Mouse (Mus musculus) MEL (cell line): Measurements from ENCODE around the gene Eif5b. TPM values are rescaled to one million over a fixed set of nuclear protein-coding genes. Genes with fewer than 3 reads are reported as not detected.
A peak's percentile ranks its signal among the peaks of the same experiment; 100 is the strongest.

ENCODE experiments used
- DNase-seq: peaks from one replicate; pipeline ENCODE4 v3.0.0; 2011; ENCODE audit warnings: low read depth, low spot score
- H3K27ac ChIP-seq: 2 replicates; pipeline ENCODE4 v1.5.1; 2012; ENCODE audit warnings: low read depth, mild to moderate bottlenecking, control low read depth, low read length, moderate library complexity; ENCODE audit not compliant: control insufficient read depth
- H3K27me3 ChIP-seq, 2 experiments: fragments of 150-350 bp in 1 of 2; sonication (generic) in 1 of 2; 2 replicates each; pipeline ENCODE4 v1.6.1; 2012; ENCODE audit warnings: low read length in 2 of 2, mild to moderate bottlenecking in 2 of 2, improper control_type of control experiment in 1 of 2, moderate library complexity in 1 of 2; ENCODE audit not compliant: insufficient read depth in 2 of 2, control insufficient read depth in 1 of 2
- H3K36me3 ChIP-seq, 2 experiments: 2 replicates each; pipeline ENCODE4 v1.6.1; 2012 to 2014; ENCODE audit warnings: low read length in 2 of 2, improper control_type of control experiment in 1 of 2, inconsistent platforms in 1 of 2, mild to moderate bottlenecking in 1 of 2; ENCODE audit not compliant: insufficient read depth in 2 of 2, control insufficient read depth in 1 of 2
- H3K4me1 ChIP-seq, 2 experiments: fragments of 150-350 bp in 1 of 2; sonication (generic) in 1 of 2; 2 replicates each; pipeline ENCODE4 v1.6.1; 2012; ENCODE audit warnings: low read length in 2 of 2, improper control_type of control experiment in 1 of 2, mild to moderate bottlenecking in 1 of 2; ENCODE audit not compliant: insufficient read depth in 2 of 2, control insufficient read depth in 1 of 2
- H3K4me3 ChIP-seq, 2 experiments: fragments of 150-350 bp in 1 of 2; sonication (generic) in 1 of 2; 2 replicates each; pipeline ENCODE4 v1.5.1; 2012; ENCODE audit warnings: low read depth in 2 of 2, low read length in 2 of 2, mild to moderate bottlenecking in 2 of 2, moderate library complexity in 2 of 2, control low read depth in 1 of 2, improper control_type of control experiment in 1 of 2; ENCODE audit not compliant: control insufficient read depth in 1 of 2, insufficient read depth in 1 of 2
- H3K79me2 ChIP-seq: 2 replicates; pipeline ENCODE4 v1.6.1; 2012; ENCODE audit warnings: mild to moderate bottlenecking, low read length, moderate library complexity; ENCODE audit not compliant: control insufficient read depth, poor library complexity, insufficient read depth
- H3K9ac ChIP-seq: 2 replicates; pipeline ENCODE4 v1.6.1; 2012; ENCODE audit warnings: low read depth, mild to moderate bottlenecking, control low read depth, low read length, moderate library complexity; ENCODE audit not compliant: control insufficient read depth, poor library complexity, severe bottlenecking
- H3K9me3 ChIP-seq: fragments of 150-350 bp; sonication (generic); replicated peaks from 2 replicates; pipeline ENCODE4 v1.6.1; 2012; ENCODE audit warnings: mild to moderate bottlenecking, low read length, improper control_type of control experiment, moderate library complexity; ENCODE audit not compliant: insufficient read depth
- BHLHE40 ChIP-seq: IDR thresholded peaks from 2 replicates; pipeline ENCODE4 v1.6.1; 2012; ENCODE audit warnings: low read depth, mild to moderate bottlenecking, inconsistent platforms, low read length, improper control_type of control experiment, borderline replicate concordance
- CHD1 ChIP-seq: IDR thresholded peaks from 2 replicates; pipeline ENCODE4 v1.6.1; 2012; ENCODE audit warnings: low read depth, mild to moderate bottlenecking, inconsistent platforms, low read length, improper control_type of control experiment
- CHD2 ChIP-seq: IDR thresholded peaks from 2 replicates; pipeline ENCODE4 v1.6.1; 2011; ENCODE audit warnings: low read length, improper control_type of control experiment
- CTCF ChIP-seq, 3 experiments: IDR thresholded peaks in 2 of 3; conservative IDR thresholded peaks in 1 of 3; 2 replicates each; pipeline ENCODE4 v1.5.1; 2011 to 2012; ENCODE audit warnings: low read length in 3 of 3, low read depth in 2 of 3, mild to moderate bottlenecking in 2 of 3, improper control_type of control experiment in 1 of 3, inconsistent platforms in 1 of 3, mixed read lengths in 1 of 3, moderate library complexity in 1 of 3; ENCODE audit not compliant: control insufficient read depth in 1 of 3, insufficient read depth in 1 of 3, poor library complexity in 1 of 3, severe bottlenecking in 1 of 3
- E2F4 ChIP-seq: IDR thresholded peaks from 2 replicates; pipeline ENCODE4 v1.6.1; 2011; ENCODE audit warnings: low read depth, low read length, improper control_type of control experiment, borderline replicate concordance
- ELF1 ChIP-seq: IDR thresholded peaks from 2 replicates; pipeline ENCODE4 v1.6.1; 2014; ENCODE audit warnings: low read depth, mild to moderate bottlenecking, inconsistent platforms, low read length, improper control_type of control experiment, moderate library complexity
- EP300 ChIP-seq, 2 experiments: IDR thresholded peaks; 2 replicates each; pipeline ENCODE4 v1.6.1; 2011; ENCODE audit warnings: improper control_type of control experiment in 2 of 2, low read length in 2 of 2, low read depth in 1 of 2, mild to moderate bottlenecking in 1 of 2
- ETS1 ChIP-seq: IDR thresholded peaks from 2 replicates; pipeline ENCODE4 v1.6.1; 2012; ENCODE audit warnings: low read depth, mild to moderate bottlenecking, inconsistent platforms, low read length, improper control_type of control experiment, moderate library complexity
- GABPA ChIP-seq: IDR thresholded peaks from 2 replicates; pipeline ENCODE4 v1.6.1; 2012; ENCODE audit warnings: low read depth, mild to moderate bottlenecking, inconsistent platforms, low read length, improper control_type of control experiment, moderate library complexity
- GATA1 ChIP-seq: IDR thresholded peaks from 2 replicates; pipeline ENCODE4 v1.6.1; 2011; ENCODE audit warnings: low read depth, low read length, improper control_type of control experiment
- HCFC1 ChIP-seq: IDR thresholded peaks from 2 replicates; pipeline ENCODE4 v1.6.1; 2012; ENCODE audit warnings: low read depth, mild to moderate bottlenecking, inconsistent platforms, low read length, improper control_type of control experiment, moderate library complexity
- JUND ChIP-seq: IDR thresholded peaks from 2 replicates; pipeline ENCODE4 v1.6.1; 2011; ENCODE audit warnings: low read depth, mild to moderate bottlenecking, improper control_type of control experiment, low read length
- KAT2A ChIP-seq: conservative IDR thresholded peaks from 2 replicates; pipeline ENCODE4 v1.6.1; 2012; ENCODE audit warnings: low read depth, low read length, improper control_type of control experiment, inconsistent platforms
- MAFK ChIP-seq: IDR thresholded peaks from 2 replicates; pipeline ENCODE4 v1.6.1; 2011; ENCODE audit warnings: low read depth, mild to moderate bottlenecking, low read length, improper control_type of control experiment, borderline replicate concordance
- MAX ChIP-seq: IDR thresholded peaks from 2 replicates; pipeline ENCODE4 v1.6.1; 2011; ENCODE audit warnings: low read length, improper control_type of control experiment
- MAZ ChIP-seq: IDR thresholded peaks from 2 replicates; pipeline ENCODE4 v1.6.1; 2012; ENCODE audit warnings: low read depth, mild to moderate bottlenecking, inconsistent platforms, low read length, improper control_type of control experiment
- MEF2A ChIP-seq: IDR thresholded peaks from 2 replicates; pipeline ENCODE4 v1.6.1; 2014; ENCODE audit warnings: low read depth, mild to moderate bottlenecking, inconsistent platforms, low read length, improper control_type of control experiment; ENCODE audit not compliant: poor library complexity, insufficient replicate concordance, severe bottlenecking; ENCODE audit errors: extremely low read depth
- MXI1 ChIP-seq: IDR thresholded peaks from 2 replicates; pipeline ENCODE4 v1.6.1; 2011; ENCODE audit warnings: mild to moderate bottlenecking, low read depth, low read length, improper control_type of control experiment
- MYC ChIP-seq: IDR thresholded peaks from 2 replicates; pipeline ENCODE4 v1.6.1; 2011; ENCODE audit warnings: low read depth, mild to moderate bottlenecking, low read length, improper control_type of control experiment, moderate library complexity
- NELFE ChIP-seq: IDR thresholded peaks from 2 replicates; pipeline ENCODE4 v1.6.1; 2011; ENCODE audit warnings: low read depth, low read length, improper control_type of control experiment
- NRF1 ChIP-seq: IDR thresholded peaks from 2 replicates; pipeline ENCODE4 v1.6.1; 2014; ENCODE audit warnings: low read depth, mild to moderate bottlenecking, inconsistent platforms, low read length, improper control_type of control experiment, moderate library complexity; ENCODE audit not compliant: poor library complexity, insufficient read depth, severe bottlenecking
- POLR2A ChIP-seq, 2 experiments: IDR thresholded peaks; 2 replicates each; pipeline ENCODE4 v1.6.1; 2011 to 2012; ENCODE audit warnings: low read length in 2 of 2, mild to moderate bottlenecking in 2 of 2, control low read depth in 1 of 2, improper control_type of control experiment in 1 of 2, low read depth in 1 of 2, moderate library complexity in 1 of 2; ENCODE audit not compliant: control insufficient read depth in 1 of 2, insufficient read depth in 1 of 2, poor library complexity in 1 of 2
- POLR2AphosphoS2 ChIP-seq: IDR thresholded peaks from 2 replicates; pipeline ENCODE4 v1.6.1; 2011; ENCODE audit warnings: low read length, improper control_type of control experiment
- POLR2AphosphoS5 ChIP-seq: IDR thresholded peaks from 2 replicates; pipeline ENCODE4 v1.6.1; 2012; ENCODE audit warnings: low read depth, borderline replicate concordance, mild to moderate bottlenecking, inconsistent platforms, low read length, moderate library complexity, mixed read lengths
- RAD21 ChIP-seq: IDR thresholded peaks from 2 replicates; pipeline ENCODE4 v1.6.1; 2011; ENCODE audit warnings: mild to moderate bottlenecking, low read depth, low read length, improper control_type of control experiment
- RCOR1 ChIP-seq: IDR thresholded peaks from 2 replicates; pipeline ENCODE4 v1.6.1; 2012; ENCODE audit warnings: low read depth, mild to moderate bottlenecking, inconsistent platforms, low read length, improper control_type of control experiment
- SIN3A ChIP-seq: IDR thresholded peaks from 2 replicates; pipeline ENCODE4 v1.6.1; 2012; ENCODE audit warnings: low read length, improper control_type of control experiment, inconsistent platforms
- SMC3 ChIP-seq: IDR thresholded peaks from 2 replicates; pipeline ENCODE4 v1.6.1; 2011; ENCODE audit warnings: low read depth, low read length, improper control_type of control experiment
- TAL1 ChIP-seq: IDR thresholded peaks from 2 replicates; pipeline ENCODE4 v1.6.1; 2012; ENCODE audit warnings: mild to moderate bottlenecking, inconsistent platforms, low read length, moderate library complexity, mixed read lengths
- TBP ChIP-seq: IDR thresholded peaks from 2 replicates; pipeline ENCODE4 v1.8.0; 2011; ENCODE audit warnings: low read depth, low read length, improper control_type of control experiment
- TCF12 ChIP-seq: IDR thresholded peaks from 2 replicates; pipeline ENCODE4 v1.6.1; 2014; ENCODE audit warnings: low read depth, mild to moderate bottlenecking, inconsistent platforms, low read length, improper control_type of control experiment, moderate library complexity
- UBTF ChIP-seq: IDR thresholded peaks from 2 replicates; pipeline ENCODE4 v1.6.1; 2012; ENCODE audit warnings: low read depth, mild to moderate bottlenecking, inconsistent platforms, low read length, improper control_type of control experiment, moderate library complexity, borderline replicate concordance; ENCODE audit not compliant: insufficient read depth
- USF1 ChIP-seq: IDR thresholded peaks from 2 replicates; pipeline ENCODE4 v1.6.1; 2014; ENCODE audit warnings: low read depth, mild to moderate bottlenecking, inconsistent platforms, low read length, improper control_type of control experiment, moderate library complexity
- USF2 ChIP-seq, 2 experiments: IDR thresholded peaks; 2 replicates each; pipeline ENCODE4 v1.6.1; 2011 to 2012; ENCODE audit warnings: improper control_type of control experiment in 2 of 2, low read length in 2 of 2, borderline replicate concordance in 1 of 2, inconsistent platforms in 1 of 2, low read depth in 1 of 2, mild to moderate bottlenecking in 1 of 2; ENCODE audit not compliant: insufficient read depth in 1 of 2
- ZC3H11A ChIP-seq: IDR thresholded peaks from 2 replicates; pipeline ENCODE4 v1.6.1; 2012; ENCODE audit warnings: low read depth, mild to moderate bottlenecking, inconsistent platforms, low read length, improper control_type of control experiment
- ZNF384 ChIP-seq: IDR thresholded peaks from 2 replicates; pipeline ENCODE4 v1.6.1; 2012; ENCODE audit warnings: low read depth, mild to moderate bottlenecking, inconsistent platforms, low read length, improper control_type of control experiment
- polyA plus RNA-seq, 2 experiments: library from polyadenylated mRNA; stranded (reverse) in 1 of 2; unstranded in 1 of 2; fragments of >175 nt in 1 of 2; fragments of >200 nt in 1 of 2; gene quantifications; 2 replicates each; pipeline versions ENCODE4 v1.2.1 to v1.2.4; 2012; ENCODE audit warnings: low replicate concordance in 2 of 2, low read depth in 1 of 2; ENCODE audit not compliant: insufficient read length in 2 of 2, insufficient read depth in 1 of 2, missing spikeins in 1 of 2
- total RNA-seq: library from RNA; depleted of rRNA; stranded (reverse); fragments of 300-350 nt; gene quantifications from 2 replicates; pipeline ENCODE4 v1.2.3, GENCODE M21; 2012; rRNA removed

Gene Eif5b
- total RNA-seq (24.2 and 30.3 TPM in 2 replicates), polyA plus RNA-seq (100 to 1,000 TPM in 1 of 2 experiments, 10 to 100 TPM in 1; 67.2 to 186 TPM)

DNA sequence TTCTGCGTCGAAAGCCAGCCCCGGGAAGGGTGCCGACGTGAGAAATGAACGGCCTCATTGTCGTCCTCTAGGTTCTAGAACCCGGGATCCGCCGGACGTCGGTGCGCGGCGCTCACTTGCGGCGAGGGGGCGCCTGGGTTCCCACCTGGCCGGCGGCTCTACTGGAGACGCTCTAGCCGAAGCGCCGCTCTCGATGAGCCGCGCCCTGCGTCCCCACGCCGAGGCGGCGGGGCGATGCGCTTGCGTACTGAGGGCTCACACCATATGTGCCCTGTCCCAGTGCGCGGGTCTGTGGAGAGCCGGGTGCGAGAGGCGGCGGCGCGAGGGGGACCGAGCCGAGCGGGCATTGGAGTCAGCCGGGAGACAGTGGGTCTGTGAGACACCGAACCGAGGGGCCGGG lies at the start of gene Eif5b, which contains the start of gene Txndc9:
Gene Eif5b, plus strand, starts transcription at position 144 of the 400 bp plus-strand sequence.
Gene Txndc9, minus strand, starts transcription at position 27 of the 400 bp plus-strand sequence.
- Histone ChIP-seq H3K79me2 (peaks cover 52% of the 10 kb centered on the region), H3K4me1 (peaks cover 20 to 23% of the 10 kb centered on the region in 2 experiments)
- peak; percentile 95 for DNase-seq
- TF ChIP-seq SMC3 (peak; percentile 42), GABPA (no peak; the same call in 1 of the 2 replicates), JUND (no peak), HCFC1 (peak; percentile 94), POLR2AphosphoS5 (no peak), POLR2A (IDR thresholded peaks at IDR 0.05; ENCODE audit: control insufficient read depth in 1 of 2, insufficient read depth in 1 of 2, low read depth in 1 of 2, low read length in 2 of 2, poor library complexity in 1 of 2) (peak; percentile 72 to 87; a peak in 3 of 4 replicates), CHD1 (no peak), CHD2 (0 out of 2 replicates have a peak, but pooled peaks have one; percentile 26), MAZ (peak; percentile 86; the same call in 1 of the 2 replicates), BHLHE40 (no peak), ETS1 (peak; percentile 54; the same call in 1 of the 2 replicates), EP300 (IDR thresholded peaks at IDR 0.05; ENCODE audit: low read depth in 1 of 2, low read length in 2 of 2) (0 out of 4 replicates have a peak, but pooled peaks of 1 of the 2 experiments have one; percentile 26), MAX (peak; percentile 78), RAD21 (no peak; the same call in 1 of the 2 replicates), RCOR1 (no peak), MEF2A (0 out of 2 replicates have a peak, but pooled peaks have one; percentile 6), ZC3H11A (no peak), SIN3A (peak; percentile 79), USF2 (IDR thresholded peaks at IDR 0.05; ENCODE audit: borderline replicate concordance in 1 of 2, insufficient read depth in 1 of 2, low read depth in 1 of 2, low read length in 2 of 2) (no peak), E2F4 (no peak), TBP (peak; percentile 70), ZNF384 (0 out of 2 replicates have a peak, but pooled peaks have one; percentile 25), USF1 (peak; percentile 66), GATA1 (no peak), UBTF (no peak), NRF1 (peak; percentile 90), MYC (0 out of 2 replicates have a peak, but pooled peaks have one; percentile 58), MAFK (no peak), TAL1 (no peak), CTCF (IDR thresholded peaks at IDR 0.05 in 2 of 3, conservative IDR thresholded peaks at IDR 0.05 in 1 of 3; ENCODE audit: control insufficient read depth in 1 of 3, insufficient read depth in 1 of 3, low read depth in 2 of 3, low read length in 3 of 3, poor library complexity in 1 of 3, severe bottlenecking in 1 of 3) (peak; percentile 15 to 77 (median 73); a peak in 4 of 6 replicates), ELF1 (peak; percentile 82), NELFE (peak; percentile 81), KAT2A (peak; percentile 82), MXI1 (peak; percentile 87), TCF12 (peak; percentile 77), POLR2AphosphoS2 (peak; percentile 40; the same call in 1 of the 2 replicates)

More for the DNA sequence above, at the start of gene Eif5b, which contains the start of gene Txndc9:
- peak within 1 kb of the TSS; percentile 98 for H3K27ac ChIP-seq
- H3K27me3 ChIP-seq = no peaks in the 10 kb centered on the region
- H3K4me3 ChIP-seq = peak within 1 kb of the TSS; percentile 94 to 98
- H3K9me3 ChIP-seq = no peaks in the 10 kb centered on the region
- peak within 1 kb of the TSS; percentile 100 for H3K9ac ChIP-seq
- peaks cover 6 to 31% of the 10 kb centered on the region in 2 experiments for H3K36me3 ChIP-seq
